Mouse (Mus musculus): ENCODE measurements around the gene Serpina16. TPM values are rescaled to one million over a fixed set of nuclear protein-coding genes. Genes with fewer than 3 reads are reported as not detected.
"Not testable (repeated sequence)": the region's sequence is repeated elsewhere in the genome, so short reads cannot be mapped to it uniquely, and the experiment has no call there.

The Serpina16 gene
- not detected in 2 replicates for total RNA-seq (2017)

GRCm38 (mm10) chr12:103676039-103676438 is at the start of gene Serpina16:
Gene Serpina16 (minus strand): TSS chr12:103676139.
- ATAC-seq (replicated peaks in 1 of 2; ENCODE audit: insufficient read depth in 1 of 2, low FRiP score in 2 of 2, low TSS enrichment in 1 of 2, low read depth in 1 of 2, poor library complexity in 2 of 2, severe bottlenecking in 2 of 2) = no peak

DNA sequence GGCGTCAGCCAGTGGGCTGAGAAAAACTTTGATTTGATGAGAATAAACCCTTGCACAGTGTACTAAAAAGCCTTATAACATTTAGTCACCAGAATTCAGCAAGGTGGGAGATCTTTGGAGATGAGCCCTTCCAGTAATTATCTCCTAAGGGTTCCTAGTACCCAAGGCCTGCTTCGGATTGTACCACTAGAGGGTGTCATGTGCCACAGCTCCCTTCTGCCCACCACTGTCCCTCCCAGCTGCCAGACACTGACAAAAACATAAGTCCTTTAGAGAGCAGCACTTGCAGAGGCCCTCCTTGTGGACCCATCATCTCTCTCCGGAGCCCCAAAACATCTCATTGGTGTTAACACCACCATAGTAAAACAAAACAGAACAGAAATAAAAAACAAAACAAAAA is 35.6 kb upstream of the Serpina16 start:
- no peak for ATAC-seq (replicated peaks in 1 of 2; ENCODE audit: insufficient read depth in 1 of 2, low FRiP score in 2 of 2, low TSS enrichment in 1 of 2, low read depth in 1 of 2, poor library complexity in 2 of 2, severe bottlenecking in 2 of 2)

DNA sequence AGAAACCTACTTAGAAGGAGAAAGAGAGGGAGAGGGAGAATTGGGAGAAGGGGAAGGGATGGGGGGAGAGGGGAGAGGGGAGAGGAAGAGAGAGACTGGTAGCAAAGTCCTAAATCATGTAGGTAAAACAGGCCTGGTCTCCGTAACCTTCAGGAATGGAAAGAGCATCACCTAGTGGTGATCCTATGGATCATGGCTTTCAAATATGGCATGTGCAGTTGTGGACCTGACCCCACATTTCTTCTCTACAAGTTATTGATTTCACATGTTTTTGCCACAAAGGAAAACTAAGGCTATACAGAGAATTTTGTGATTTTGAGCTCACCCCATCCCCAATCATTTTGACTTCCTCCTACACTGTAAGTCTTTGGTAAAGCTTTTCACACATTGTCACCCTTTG is 34.5 kb upstream of the Serpina16 start:
- ATAC-seq (replicated peaks in 1 of 2; ENCODE audit: insufficient read depth in 1 of 2, low FRiP score in 2 of 2, low TSS enrichment in 1 of 2, low read depth in 1 of 2, poor library complexity in 2 of 2, severe bottlenecking in 2 of 2) = no peak

- ATAC-seq (replicated peaks in 1 of 2; ENCODE audit: insufficient read depth in 1 of 2, low FRiP score in 2 of 2, low TSS enrichment in 1 of 2, low read depth in 1 of 2, poor library complexity in 2 of 2, severe bottlenecking in 2 of 2) = no peak
Observed at GRCm38 (mm10) chr12:103706113-103706512, 30.2 kb upstream of the Serpina16 start.

- no peak for ATAC-seq (replicated peaks in 1 of 2; ENCODE audit: insufficient read depth in 1 of 2, low FRiP score in 2 of 2, low TSS enrichment in 1 of 2, low read depth in 1 of 2, poor library complexity in 2 of 2, severe bottlenecking in 2 of 2)
Observed at GRCm38 (mm10) chr12:103705547-103705946, 29.6 kb upstream of the Serpina16 start.

- no peak for ATAC-seq (replicated peaks in 1 of 2; ENCODE audit: insufficient read depth in 1 of 2, low FRiP score in 2 of 2, low TSS enrichment in 1 of 2, low read depth in 1 of 2, poor library complexity in 2 of 2, severe bottlenecking in 2 of 2)
Observed at GRCm38 (mm10) chr12:103700144-103700750, 24.3 kb upstream of the Serpina16 start.

GRCm38 (mm10) chr12:103695429-103695828 is 19.5 kb upstream of the Serpina16 start, which contains the start of gene Serpina1f:
Gene Serpina1f (minus strand): TSS chr12:103695529.
- no peak for ATAC-seq (replicated peaks in 1 of 2; ENCODE audit: insufficient read depth in 1 of 2, low FRiP score in 2 of 2, low TSS enrichment in 1 of 2, low read depth in 1 of 2, poor library complexity in 2 of 2, severe bottlenecking in 2 of 2)

DNA sequence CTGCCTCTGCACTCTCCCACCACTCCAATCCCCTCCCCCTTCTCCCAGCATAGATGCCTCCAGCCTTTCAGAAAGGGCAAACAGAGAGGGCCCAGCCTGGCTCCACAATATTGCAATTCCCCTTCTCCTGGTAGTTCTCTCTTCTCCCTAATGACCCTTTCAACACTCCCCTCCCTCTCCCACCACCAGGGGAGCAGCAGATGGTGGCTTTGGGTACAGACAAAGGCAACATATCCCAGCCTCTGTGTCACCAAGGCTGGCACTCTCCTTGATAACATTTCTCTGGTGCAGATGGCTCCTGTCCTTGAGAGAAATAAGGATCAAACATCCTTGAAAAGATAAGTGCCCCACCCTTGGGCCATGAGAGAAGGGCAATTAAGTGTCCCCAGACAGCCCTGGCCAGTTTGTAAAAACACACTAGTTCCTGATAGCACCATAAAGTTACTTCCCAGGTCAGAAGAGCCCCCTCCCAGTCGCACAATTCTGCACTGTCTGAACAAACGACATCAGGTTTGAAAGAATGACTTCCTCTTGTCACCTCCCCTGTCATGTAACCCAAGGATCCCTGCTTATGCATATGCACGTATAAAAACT is 12.4 kb upstream of the Serpina16 start:
- ATAC-seq (replicated peaks in 1 of 2; ENCODE audit: insufficient read depth in 1 of 2, low FRiP score in 2 of 2, low TSS enrichment in 1 of 2, low read depth in 1 of 2, poor library complexity in 2 of 2, severe bottlenecking in 2 of 2) = no peak

DNA sequence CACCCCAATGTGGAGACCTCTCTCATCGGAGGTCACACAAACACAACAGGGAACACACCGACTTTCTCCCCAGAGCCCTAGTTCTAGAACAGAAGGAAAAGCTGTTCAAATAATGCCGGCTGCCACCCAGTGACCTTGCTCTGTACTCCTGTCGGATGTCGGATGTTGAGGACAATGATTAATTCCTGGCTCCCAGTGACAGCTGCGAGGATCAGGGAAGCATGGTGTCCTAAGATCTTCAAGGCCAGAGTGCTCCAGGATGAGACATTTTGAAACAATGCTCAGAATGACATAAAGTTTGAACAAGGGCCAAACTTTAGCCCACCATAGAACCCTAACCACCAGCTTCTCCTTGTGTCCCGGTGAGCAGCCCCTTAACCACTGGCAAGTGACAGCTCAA is 11.1 kb upstream of the Serpina16 start:
- ATAC-seq (replicated peaks in 1 of 2; ENCODE audit: insufficient read depth in 1 of 2, low FRiP score in 2 of 2, low TSS enrichment in 1 of 2, low read depth in 1 of 2, poor library complexity in 2 of 2, severe bottlenecking in 2 of 2) = no peak

- ATAC-seq (replicated peaks in 1 of 2; ENCODE audit: insufficient read depth in 1 of 2, low FRiP score in 2 of 2, low TSS enrichment in 1 of 2, low read depth in 1 of 2, poor library complexity in 2 of 2, severe bottlenecking in 2 of 2) = no peak
Observed at GRCm38 (mm10) chr12:103686050-103686449, 10.1 kb upstream of the Serpina16 start.

DNA sequence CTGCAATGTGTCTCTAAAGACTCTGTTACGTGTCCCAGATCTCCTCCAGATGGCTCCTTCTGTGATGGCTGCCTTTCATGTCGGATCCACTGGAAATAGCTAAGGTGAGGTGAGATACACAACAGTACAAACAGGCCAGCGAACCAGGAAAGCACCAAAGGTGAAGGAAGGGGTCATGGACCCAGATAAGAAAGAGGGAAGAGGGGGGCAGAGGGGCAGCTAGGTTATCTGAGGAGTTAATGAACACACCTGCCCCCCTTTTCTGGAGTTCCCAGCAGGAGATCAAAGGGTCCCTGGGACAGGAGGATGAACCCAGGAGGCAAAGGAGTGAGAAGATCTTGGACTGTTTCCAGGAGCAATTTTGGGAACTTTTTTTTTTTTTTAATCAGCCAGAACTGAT is 9.4 kb upstream of the Serpina16 start:
- ATAC-seq (replicated peaks in 1 of 2; ENCODE audit: insufficient read depth in 1 of 2, low FRiP score in 2 of 2, low TSS enrichment in 1 of 2, low read depth in 1 of 2, poor library complexity in 2 of 2, severe bottlenecking in 2 of 2) = no peak

GRCm38 (mm10) chr12:103683775-103684174 is 7.8 kb upstream of the Serpina16 start:
- no peak for ATAC-seq (replicated peaks in 1 of 2; ENCODE audit: insufficient read depth in 1 of 2, low FRiP score in 2 of 2, low TSS enrichment in 1 of 2, low read depth in 1 of 2, poor library complexity in 2 of 2, severe bottlenecking in 2 of 2)

DNA sequence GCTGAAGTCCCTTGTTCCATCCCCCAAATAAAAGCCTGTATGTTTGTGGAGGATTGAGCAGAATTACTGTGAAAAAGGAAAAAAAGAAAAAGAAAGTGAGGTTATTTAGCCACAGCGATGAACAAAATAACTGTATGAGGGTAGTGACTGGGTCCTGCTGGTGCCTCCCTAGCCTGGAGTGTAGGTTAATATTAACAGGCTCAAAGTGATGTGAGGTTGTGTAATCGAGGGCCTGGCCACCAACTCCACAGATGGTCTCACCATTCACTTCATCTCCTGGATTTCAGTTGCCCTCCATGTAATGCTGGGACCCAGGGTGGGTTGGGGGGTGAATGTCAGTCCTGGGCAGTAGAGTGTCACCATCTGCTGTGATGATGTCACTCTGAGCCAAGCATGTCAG is 5.8 kb upstream of the Serpina16 start:
- ATAC-seq (replicated peaks in 1 of 2; ENCODE audit: insufficient read depth in 1 of 2, low FRiP score in 2 of 2, low TSS enrichment in 1 of 2, low read depth in 1 of 2, poor library complexity in 2 of 2, severe bottlenecking in 2 of 2) = no peak

DNA sequence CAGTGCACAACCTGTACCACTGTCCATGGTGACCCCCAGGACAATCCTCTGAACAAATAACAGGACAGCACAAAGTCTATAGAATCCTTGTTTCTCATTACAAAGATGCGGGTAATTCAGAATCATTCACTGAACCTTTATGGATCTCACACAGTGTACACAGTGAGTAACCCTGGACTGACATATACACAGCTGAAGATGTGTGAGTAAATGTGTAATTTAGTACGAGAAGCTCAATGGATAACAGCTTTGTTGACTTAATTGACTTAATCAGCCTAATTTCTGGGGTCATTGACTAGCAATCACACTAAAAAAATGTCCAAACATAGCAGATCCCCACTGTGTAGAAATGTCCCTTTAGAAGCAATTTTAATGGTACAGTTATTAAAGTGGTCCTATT is 5.2 kb upstream of the Serpina16 start:
- ATAC-seq (replicated peaks in 1 of 2; ENCODE audit: insufficient read depth in 1 of 2, low FRiP score in 2 of 2, low TSS enrichment in 1 of 2, low read depth in 1 of 2, poor library complexity in 2 of 2, severe bottlenecking in 2 of 2) = no peak

- ATAC-seq (replicated peaks in 1 of 2; ENCODE audit: insufficient read depth in 1 of 2, low FRiP score in 2 of 2, low TSS enrichment in 1 of 2, low read depth in 1 of 2, poor library complexity in 2 of 2, severe bottlenecking in 2 of 2) = not testable (repeated sequence)
Observed at GRCm38 (mm10) chr12:103679853-103680252, 3.9 kb upstream of the Serpina16 start.

DNA sequence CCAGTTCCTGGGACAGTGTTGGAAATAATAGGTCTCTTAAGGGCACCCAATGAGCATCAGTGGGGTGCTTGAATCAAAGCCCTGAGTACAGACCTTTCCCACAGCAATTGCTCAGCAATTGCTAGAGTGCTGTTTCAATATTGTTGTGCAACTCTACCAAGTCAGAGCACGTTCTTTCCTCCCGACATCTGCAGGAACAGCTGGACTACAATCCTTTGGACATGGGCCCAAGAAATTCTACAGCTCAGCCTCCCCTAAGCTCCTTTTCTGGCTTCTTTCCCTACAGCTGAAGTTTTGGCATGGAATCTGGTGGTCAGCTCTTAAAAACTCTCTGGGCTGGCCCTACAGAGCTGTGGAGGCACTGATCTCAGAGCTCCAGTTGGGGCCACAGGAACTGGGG is 2.8 kb downstream of the Serpina16 start:
- no peak for ATAC-seq (replicated peaks in 1 of 2; ENCODE audit: insufficient read depth in 1 of 2, low FRiP score in 2 of 2, low TSS enrichment in 1 of 2, low read depth in 1 of 2, poor library complexity in 2 of 2, severe bottlenecking in 2 of 2)

DNA sequence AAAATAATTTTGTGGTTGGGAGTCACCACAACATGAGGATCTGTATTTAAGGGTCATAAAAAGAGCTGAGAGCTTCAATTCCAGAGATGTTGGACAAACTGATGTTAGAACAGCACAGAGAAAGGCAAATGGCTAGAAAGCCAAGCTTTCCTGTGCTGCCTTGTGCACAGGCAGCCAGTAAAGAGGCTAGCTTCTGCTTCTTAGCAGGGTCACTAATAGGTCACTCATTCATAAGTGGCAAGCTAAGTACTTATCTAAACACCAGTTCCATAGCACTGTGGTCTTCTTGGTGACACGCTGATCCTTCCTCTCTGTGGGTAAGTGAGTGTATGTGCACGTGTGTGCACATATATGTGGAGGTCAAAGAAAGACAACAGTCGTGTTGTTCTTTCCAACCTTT is 4.5 kb downstream of the Serpina16 start:
- no peak for ATAC-seq (replicated peaks in 1 of 2; ENCODE audit: insufficient read depth in 1 of 2, low FRiP score in 2 of 2, low TSS enrichment in 1 of 2, low read depth in 1 of 2, poor library complexity in 2 of 2, severe bottlenecking in 2 of 2)

- no peak for ATAC-seq (replicated peaks in 1 of 2; ENCODE audit: insufficient read depth in 1 of 2, low FRiP score in 2 of 2, low TSS enrichment in 1 of 2, low read depth in 1 of 2, poor library complexity in 2 of 2, severe bottlenecking in 2 of 2)
Observed at GRCm38 (mm10) chr12:103670964-103671363, 5.0 kb downstream of the Serpina16 start.

DNA sequence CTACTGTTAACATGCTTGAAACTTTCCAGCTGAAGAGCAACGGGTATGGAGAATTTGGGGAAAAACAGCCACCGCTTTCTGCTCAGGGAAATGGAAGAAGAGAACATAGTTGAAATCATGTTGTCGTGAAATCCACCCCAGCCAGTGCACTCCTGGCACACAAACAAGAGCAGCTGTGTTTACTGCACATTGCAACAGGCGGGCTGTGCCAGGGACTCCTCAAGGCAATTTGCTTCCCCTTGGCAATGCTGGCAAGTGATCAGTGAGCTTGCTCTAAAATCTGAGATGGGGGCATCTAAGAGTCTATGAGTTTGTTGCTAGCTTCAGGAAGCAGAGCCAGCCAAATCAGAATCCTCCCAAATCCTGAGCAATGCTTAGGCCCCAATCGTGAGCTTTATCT is 5.6 kb downstream of the Serpina16 start:
- no peak for ATAC-seq (replicated peaks in 1 of 2; ENCODE audit: insufficient read depth in 1 of 2, low FRiP score in 2 of 2, low TSS enrichment in 1 of 2, low read depth in 1 of 2, poor library complexity in 2 of 2, severe bottlenecking in 2 of 2)
